Comparison of ENCODE assay signal across 17 mouse cellular contexts in genomic region chr4:29820141-29820540, GRCm38 (mm10).
"Had no signal": no experiment of that assay in that cellular context is flagged by ENCODE, and none has a peak within 500 bp of the region (broad histone marks: within the 10 kb centered on the region; RNA-seq: fewer than 3 reads in every experiment).

No protein-coding gene starts in this region.

- DNase-seq: kidney, adult 9 months; kidney, postnatal 36 days; lung, embryonic 14.5 days; lung, postnatal 10 days; lung, postnatal 4 days; midbrain, embryonic 14.5 days; retina, postnatal 1 day; right cerebral cortex, postnatal 4 days; spleen, adult 18-20 months; thymus, adult 18-20 months; thymus, postnatal 25 days had no signal

- H3K9ac ChIP-seq: limb, embryonic 15.5 days; liver, embryonic 12.5 days; lung, embryonic 14.5 days; neural tube, embryonic 13.5 days had no signal

- H3K4me1 ChIP-seq: limb, embryonic 15.5 days; liver, embryonic 12.5 days; midbrain, embryonic 10.5 days; neural tube, embryonic 13.5 days had no signal

- H3K4me2 ChIP-seq: limb, embryonic 15.5 days; liver, embryonic 12.5 days; lung, embryonic 14.5 days; neural tube, embryonic 13.5 days had no signal

- H3K4me3 ChIP-seq: layer of hippocampus, adult 2 months; limb, embryonic 15.5 days; liver, embryonic 12.5 days; midbrain, embryonic 10.5 days; neural tube, embryonic 13.5 days had no signal

- H3K9me3 ChIP-seq: limb, embryonic 15.5 days; liver, embryonic 12.5 days; midbrain, embryonic 10.5 days; neural tube, embryonic 13.5 days had no signal

- ATAC-seq: liver, embryonic 12.5 days had no signal

- H3K27ac ChIP-seq: kidney, postnatal 0 days; layer of hippocampus, adult 2 months; limb, embryonic 15.5 days; liver, embryonic 12.5 days; midbrain, embryonic 10.5 days; neural tube, embryonic 13.5 days had no signal

- H3K27me3 ChIP-seq: limb, embryonic 15.5 days; liver, embryonic 12.5 days; neural tube, embryonic 13.5 days had no signal

- H3K36me3 ChIP-seq: limb, embryonic 15.5 days; liver, embryonic 12.5 days; midbrain, embryonic 10.5 days; neural tube, embryonic 13.5 days had no signal
